Mouse (Mus musculus) forebrain, embryonic 14.5 days (tissue): Measurements from ENCODE around the gene Dmd. TPM values are rescaled to one million over a fixed set of nuclear protein-coding genes. Genes with fewer than 3 reads are reported as not detected.

ENCODE experiments used
- ATAC-seq: fragments of 200-750 bp; cut with Nextera tagmentation; 2 replicates; pipeline ENCODE4 v1.8.0; 2017; ENCODE audit warnings: mild to moderate bottlenecking, moderate library complexity
- DNase-seq: peaks from one replicate; pipeline ENCODE4 v3.0.0-alpha.2; 2015; ENCODE audit warnings: low spot score
- H3K27ac ChIP-seq: fragments of 300-500 bp; sonication (generic); 2 replicates; pipeline ENCODE4 v1.5.1; 2014; ENCODE audit warnings: low read depth, mild to moderate bottlenecking, control low read depth, low read length, moderate library complexity
- H3K27me3 ChIP-seq: fragments of 300-500 bp; sonication (generic); replicated peaks from 2 replicates; pipeline ENCODE4 v1.6.1; 2014; ENCODE audit warnings: low read length, control low read depth, mixed read lengths; ENCODE audit not compliant: control insufficient read depth, insufficient read depth
- H3K36me3 ChIP-seq: fragments of 300-500 bp; sonication (generic); 2 replicates; pipeline ENCODE4 v1.6.1; 2014; ENCODE audit warnings: low read length, control low read depth; ENCODE audit not compliant: control insufficient read depth, insufficient read depth
- H3K4me1 ChIP-seq: fragments of 300-500 bp; sonication (generic); 2 replicates; pipeline ENCODE4 v1.6.1; 2014; ENCODE audit warnings: antibody characterized with exemption, low read length, control low read depth; ENCODE audit not compliant: control insufficient read depth, insufficient read depth
- H3K4me2 ChIP-seq: fragments of 300-500 bp; sonication (generic); 2 replicates; pipeline ENCODE4 v1.6.1; 2014; ENCODE audit warnings: mild to moderate bottlenecking, control low read depth, low read length
- H3K4me3 ChIP-seq: fragments of 300-500 bp; sonication (generic); 2 replicates; pipeline ENCODE4 v1.5.1; 2014; ENCODE audit warnings: low read depth, low read length, control low read depth
- H3K9ac ChIP-seq: fragments of 300-500 bp; sonication (generic); 2 replicates; pipeline ENCODE4 v1.6.1; 2014; ENCODE audit warnings: mild to moderate bottlenecking, low read length, control low read depth, moderate library complexity
- H3K9me3 ChIP-seq: fragments of 300-500 bp; sonication (generic); replicated peaks from 2 replicates; pipeline ENCODE4 v1.6.1; 2016; ENCODE audit warnings: low read length, control low read depth, mixed read lengths; ENCODE audit not compliant: control insufficient read depth
- WGBS: fragments of 180-500 bp; shearing (Covaris S2); extraction: QIAGEN DNeasy Blood & Tissue Kit; methylation state at CpG from one replicate; pipeline ENCODE4 v1.1.7; 2014; 5-methylcytosine and 5-hydroxymethylcytosine counted together
- polyA plus RNA-seq: library from polyadenylated mRNA; unstranded; fragments of >200 nt; fragmentation: Nextera tagmentation; extraction: Ambion mirVana; gene quantifications from 2 replicates; pipeline ENCODE4 v1.2.1, GENCODE M21; 2014

Gene Dmd
- polyA plus RNA-seq, 1 experiment from 2014 or later: 18.1 TPM

- H3K27ac ChIP-seq: no peak overlapping the region
- H3K27me3 ChIP-seq: no peaks in the 10 kb centered on the region
- no peaks in the 10 kb centered on the region for H3K9me3 ChIP-seq
- H3K9ac ChIP-seq: peak overlapping the region; percentile 66
- no peaks in the 10 kb centered on the region for H3K36me3 ChIP-seq
- ATAC-seq (peak; percentile 95), DNase-seq (peak; percentile 44)
- WGBS: 35% methylated on average over 44 of the region's 47 CpGs
- H3K4me3 ChIP-seq: peak overlapping the region; percentile 47
- H3K4me1 ChIP-seq: no peaks in the 10 kb centered on the region
- H3K4me2 ChIP-seq: peak overlapping the region; percentile 60
These were observed 2099.8 kb downstream of the Dmd start for GRCm38 (mm10) chrX:85048141-85049110.

GRCm38 (mm10) chrX:85049593-85049992 lies 2100.9 kb downstream of the Dmd start:
- H3K27ac ChIP-seq: no peak overlapping the region
- H3K4me3 ChIP-seq: peak overlapping the region; percentile 47; the same call in 1 of the 2 replicates
- H3K9me3 ChIP-seq: no peaks in the 10 kb centered on the region
- no peak for ATAC-seq
- WGBS: 37% methylated on average over 3 of the region's 3 CpGs
- no peaks in the 10 kb centered on the region for H3K36me3 ChIP-seq
- DNase-seq: no peak
- no peaks in the 10 kb centered on the region for H3K4me1 ChIP-seq
- H3K27me3 ChIP-seq: no peaks in the 10 kb centered on the region
- peak overlapping the region; percentile 21; the same call in 1 of the 2 replicates for H3K9ac ChIP-seq
- H3K4me2 ChIP-seq: peak overlapping the region; percentile 60

- 69% methylated on average over 4 of the region's 4 CpGs for WGBS
These were observed 2124.9 kb downstream of the Dmd start for GRCm38 (mm10) chrX:85073602-85074001.

GRCm38 (mm10) chrX:85076845-85077244 lies 2128.2 kb downstream of the Dmd start:
- H3K9ac ChIP-seq: no peak overlapping the region
- H3K27me3 ChIP-seq: no peaks in the 10 kb centered on the region
- 80% methylated on average over 1 of the region's 1 CpGs for WGBS
- no peaks in the 10 kb centered on the region for H3K4me1 ChIP-seq
- H3K36me3 ChIP-seq: no peaks in the 10 kb centered on the region
- no peak for ATAC-seq
- H3K4me2 ChIP-seq: no peak overlapping the region
- no peak overlapping the region for H3K4me3 ChIP-seq
- no peak overlapping the region for H3K27ac ChIP-seq
- H3K9me3 ChIP-seq: no peaks in the 10 kb centered on the region
- DNase-seq: no peak

More at GRCm38 (mm10) chrX:85073602-85074001, 2124.9 kb downstream of the Dmd start:
- Histone ChIP-seq H3K27me3 (no peaks in the 10 kb centered on the region), H3K4me2 (no peak overlapping the region), H3K4me1 (no peaks in the 10 kb centered on the region), H3K36me3 (no peaks in the 10 kb centered on the region), H3K27ac (no peak overlapping the region), H3K9ac (no peak overlapping the region), H3K4me3 (no peak overlapping the region), H3K9me3 (no peaks in the 10 kb centered on the region)
- no peak for ATAC-seq
- DNase-seq: no peak

GRCm38 (mm10) chrX:85077605-85078004 lies 2128.9 kb downstream of the Dmd start:
- Histone ChIP-seq H3K4me2 (no peak overlapping the region), H3K27ac (no peak overlapping the region), H3K9me3 (no peaks in the 10 kb centered on the region), H3K4me3 (no peak overlapping the region), H3K36me3 (no peaks in the 10 kb centered on the region), H3K4me1 (no peaks in the 10 kb centered on the region), H3K9ac (no peak overlapping the region), H3K27me3 (no peaks in the 10 kb centered on the region)
- DNase-seq (no peak), ATAC-seq (no peak)
- 41% methylated on average over 1 of the region's 1 CpGs for WGBS

- DNase-seq (no peak), ATAC-seq (no peak)
- 66% methylated on average over 2 of the region's 2 CpGs for WGBS
- no peaks in the 10 kb centered on the region for H3K36me3 ChIP-seq
- no peaks in the 10 kb centered on the region for H3K27me3 ChIP-seq
- no peaks in the 10 kb centered on the region for H3K9me3 ChIP-seq
- H3K4me1 ChIP-seq: no peaks in the 10 kb centered on the region
- no peak overlapping the region for H3K9ac ChIP-seq
- no peak overlapping the region for H3K4me2 ChIP-seq
- no peak overlapping the region for H3K4me3 ChIP-seq
- no peak overlapping the region for H3K27ac ChIP-seq
These were observed 2130.5 kb downstream of the Dmd start for GRCm38 (mm10) chrX:85079174-85079573.

- Histone ChIP-seq H3K9ac (no peak overlapping the region), H3K4me2 (no peak overlapping the region), H3K27me3 (no peaks in the 10 kb centered on the region), H3K36me3 (no peaks in the 10 kb centered on the region), H3K4me1 (no peaks in the 10 kb centered on the region), H3K9me3 (no peaks in the 10 kb centered on the region), H3K4me3 (no peak overlapping the region), H3K27ac (no peak overlapping the region)
- peak; percentile 7 for DNase-seq
- WGBS: 52% methylated on average over 8 of the region's 8 CpGs
- ATAC-seq: no peak
These were observed 2135.8 kb downstream of the Dmd start for GRCm38 (mm10) chrX:85084237-85085153.

GRCm38 (mm10) chrX:85089506-85089905 lies 2140.8 kb downstream of the Dmd start:
- Histone ChIP-seq H3K9ac (no peak overlapping the region), H3K4me3 (no peak overlapping the region), H3K4me1 (no peaks in the 10 kb centered on the region), H3K36me3 (no peaks in the 10 kb centered on the region), H3K9me3 (no peaks in the 10 kb centered on the region), H3K27me3 (no peaks in the 10 kb centered on the region), H3K27ac (no peak overlapping the region), H3K4me2 (no peak overlapping the region)
- 45% methylated on average over 7 of the region's 7 CpGs for WGBS
- no peak for ATAC-seq
- DNase-seq: peak; percentile 22
